Mouse (Mus musculus): ENCODE measurements at regions not wholly inside any gene's neighbourhood (a gene's known extent, or its start where the extent isn't known, plus 50 kb on each side); places are given as distances from the start of the nearest gene placed in this dataset.

DNA sequence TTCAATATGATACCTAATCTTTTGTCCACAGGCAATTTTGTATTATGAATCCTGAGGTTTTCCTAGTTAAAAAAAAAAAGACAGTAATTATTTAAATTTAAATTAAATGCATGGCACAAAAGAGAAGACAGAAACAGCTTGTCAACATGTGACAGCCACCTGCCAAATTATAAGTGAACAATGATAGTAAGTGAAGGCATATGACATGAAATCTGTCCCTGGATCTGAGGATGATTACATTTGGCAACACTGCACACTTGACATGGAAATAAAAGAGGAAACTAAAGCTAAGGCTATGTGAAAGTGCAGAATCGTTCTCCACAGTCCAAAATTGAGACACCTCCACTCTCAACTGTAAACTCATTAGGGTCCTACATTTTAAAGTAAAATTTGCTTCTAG is 1710.7 kb upstream of the Flrt2 start:
- no peak for ATAC-seq (ENCODE audit: low read depth)
- no peaks in the 10 kb centered on the region for H3K9me3 ChIP-seq (ENCODE audit: control insufficient read depth, low read length)
- no peaks in the 10 kb centered on the region for H3K4me1 ChIP-seq (replicated peaks; ENCODE audit: control insufficient read depth, insufficient read depth, low read length)
- H3K4me3 ChIP-seq (ENCODE audit: low read length) = no peak overlapping the region
- H3K27ac ChIP-seq (ENCODE audit: low read length) = no peak overlapping the region
- H3K9ac ChIP-seq (ENCODE audit: low read length) = no peak overlapping the region
- WGBS = 46% methylated on average over 1 of the region's 1 CpGs
- no peak overlapping the region for H3K4me2 ChIP-seq (ENCODE audit: low read depth, low read length)
- no peaks in the 10 kb centered on the region for H3K36me3 ChIP-seq (ENCODE audit: control insufficient read depth, insufficient read depth, low read length)
- H3K27me3 ChIP-seq (ENCODE audit: control insufficient read depth, insufficient read depth, low read depth, low read length) = no peaks in the 10 kb centered on the region

DNA sequence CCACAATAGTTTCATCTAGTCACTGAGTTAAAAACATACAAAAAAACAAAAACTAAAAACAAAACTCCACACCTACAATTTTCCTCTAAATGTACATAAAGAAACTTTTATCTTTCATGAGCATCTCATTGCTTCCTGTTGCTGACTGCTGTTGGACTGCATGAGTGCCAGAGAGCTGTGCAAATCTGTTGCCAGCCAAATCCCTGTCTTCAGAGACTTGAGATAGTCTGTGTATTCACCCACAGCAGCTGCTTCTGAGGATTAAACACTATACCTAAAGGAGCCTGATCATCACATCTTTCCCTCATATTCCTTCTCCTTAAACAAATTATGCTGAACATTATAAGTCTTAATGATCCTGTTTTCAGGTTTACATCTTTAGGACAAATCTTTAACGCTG is 1700.5 kb upstream of the Flrt2 start:
- Histone ChIP-seq H3K4me2 (ENCODE audit: low read depth, low read length) (no peak overlapping the region), H3K36me3 (ENCODE audit: control insufficient read depth, insufficient read depth, low read length) (no peaks in the 10 kb centered on the region), H3K9me3 (ENCODE audit: control insufficient read depth, low read length) (no peaks in the 10 kb centered on the region), H3K4me1 (replicated peaks; ENCODE audit: control insufficient read depth, insufficient read depth, low read length) (no peaks in the 10 kb centered on the region), H3K27me3 (ENCODE audit: control insufficient read depth, insufficient read depth, low read depth, low read length) (no peaks in the 10 kb centered on the region), H3K9ac (ENCODE audit: low read length) (no peak overlapping the region), H3K4me3 (ENCODE audit: low read length) (no peak overlapping the region), H3K27ac (ENCODE audit: low read length) (no peak overlapping the region)
- 71% methylated on average over 1 of the region's 1 CpGs for WGBS
- no peak for ATAC-seq (ENCODE audit: low read depth)

DNA sequence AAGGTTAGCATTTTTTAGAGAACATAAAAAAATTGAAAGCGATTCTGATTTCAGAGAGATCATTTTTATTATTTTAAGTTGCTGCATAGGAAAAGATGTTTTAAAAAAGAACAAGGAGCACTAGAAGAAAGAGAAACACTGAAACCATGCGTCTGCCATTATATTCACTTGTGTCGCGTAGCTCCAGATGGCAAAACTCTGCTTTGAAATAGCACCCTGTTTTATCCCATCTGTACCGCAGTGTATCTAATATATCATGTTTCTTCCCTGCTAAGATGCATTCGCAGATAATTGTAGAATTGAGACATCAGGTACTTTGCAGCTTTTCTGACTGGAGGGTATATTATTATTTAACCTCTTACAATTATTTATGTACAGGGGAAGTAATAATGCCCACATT is 1698.2 kb upstream of the Flrt2 start:
- Histone ChIP-seq H3K9ac (ENCODE audit: low read length) (no peak overlapping the region), H3K27ac (ENCODE audit: low read length) (no peak overlapping the region)
- 86% methylated on average over 6 of the region's 6 CpGs for WGBS

DNA sequence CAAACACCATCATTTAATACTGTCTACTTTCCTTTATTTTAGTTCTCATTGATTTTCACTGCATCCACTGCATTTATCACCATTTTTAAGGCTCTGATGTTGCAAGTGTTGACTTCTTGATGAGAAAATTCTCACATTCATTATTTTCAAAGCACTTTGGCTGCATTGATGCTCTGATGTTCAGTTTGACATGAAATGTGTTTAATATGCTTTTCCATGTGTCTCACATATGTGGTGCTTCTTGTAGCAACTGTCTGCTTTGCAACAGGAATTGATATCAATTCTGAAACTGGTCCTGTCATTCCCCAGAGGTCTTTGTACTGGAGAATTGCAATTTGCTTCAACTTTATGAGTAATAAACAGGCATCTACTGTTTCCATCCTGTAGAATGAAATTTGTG is 1676.1 kb upstream of the Flrt2 start:
- Histone ChIP-seq H3K27ac (ENCODE audit: low read length) (no peak overlapping the region), H3K9ac (ENCODE audit: low read length) (no peak overlapping the region), H3K27me3 (ENCODE audit: control insufficient read depth, insufficient read depth, low read depth, low read length) (no peaks in the 10 kb centered on the region), H3K4me2 (ENCODE audit: low read depth, low read length) (no peak overlapping the region), H3K4me1 (replicated peaks; ENCODE audit: control insufficient read depth, insufficient read depth, low read length) (no peaks in the 10 kb centered on the region), H3K4me3 (ENCODE audit: low read length) (no peak overlapping the region), H3K36me3 (ENCODE audit: control insufficient read depth, insufficient read depth, low read length) (no peaks in the 10 kb centered on the region), H3K9me3 (ENCODE audit: control insufficient read depth, low read length) (no peaks in the 10 kb centered on the region)
- ATAC-seq (ENCODE audit: low read depth) = no peak

More for the DNA sequence above, 1698.2 kb upstream of the Flrt2 start:
- no peaks in the 10 kb centered on the region for H3K27me3 ChIP-seq (ENCODE audit: control insufficient read depth, insufficient read depth, low read depth, low read length)
- no peaks in the 10 kb centered on the region for H3K4me1 ChIP-seq (replicated peaks; ENCODE audit: control insufficient read depth, insufficient read depth, low read length)
- no peak overlapping the region for H3K4me3 ChIP-seq (ENCODE audit: low read length)
- H3K9me3 ChIP-seq (ENCODE audit: control insufficient read depth, low read length) = no peaks in the 10 kb centered on the region
- no peak for ATAC-seq (ENCODE audit: low read depth)
- H3K4me2 ChIP-seq (ENCODE audit: low read depth, low read length) = no peak overlapping the region
- H3K36me3 ChIP-seq (ENCODE audit: control insufficient read depth, insufficient read depth, low read length) = no peaks in the 10 kb centered on the region

DNA sequence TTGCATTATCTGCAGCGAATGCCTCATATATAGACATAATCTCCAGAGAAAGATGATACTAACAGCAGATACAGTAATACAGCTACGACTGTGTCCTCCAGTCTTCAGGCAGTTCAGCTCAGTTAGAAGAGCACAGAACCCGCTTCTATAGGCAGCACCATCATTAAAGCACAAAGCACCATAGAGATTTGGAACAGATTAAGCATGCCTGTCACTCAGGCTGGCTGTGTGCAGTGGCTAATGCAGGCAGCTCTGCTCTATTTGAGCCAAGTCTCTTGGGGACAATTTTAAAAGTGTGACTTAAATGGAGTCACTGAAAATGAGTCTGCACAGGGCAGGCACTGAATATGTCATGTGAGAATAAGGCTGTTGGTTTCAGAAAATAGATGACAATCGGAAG is 1660.7 kb upstream of the Flrt2 start:
- Histone ChIP-seq H3K9me3 (ENCODE audit: control insufficient read depth, low read length) (no peaks in the 10 kb centered on the region), H3K36me3 (ENCODE audit: control insufficient read depth, insufficient read depth, low read length) (no peaks in the 10 kb centered on the region), H3K9ac (ENCODE audit: low read length) (no peak overlapping the region), H3K4me2 (ENCODE audit: low read depth, low read length) (no peak overlapping the region), H3K4me1 (replicated peaks; ENCODE audit: control insufficient read depth, insufficient read depth, low read length) (no peaks in the 10 kb centered on the region), H3K27ac (ENCODE audit: low read length) (no peak overlapping the region), H3K27me3 (ENCODE audit: control insufficient read depth, insufficient read depth, low read depth, low read length) (no peaks in the 10 kb centered on the region), H3K4me3 (ENCODE audit: low read length) (no peak overlapping the region)
- ATAC-seq (ENCODE audit: low read depth) = no peak
- 67% methylated on average over 4 of the region's 4 CpGs for WGBS

DNA sequence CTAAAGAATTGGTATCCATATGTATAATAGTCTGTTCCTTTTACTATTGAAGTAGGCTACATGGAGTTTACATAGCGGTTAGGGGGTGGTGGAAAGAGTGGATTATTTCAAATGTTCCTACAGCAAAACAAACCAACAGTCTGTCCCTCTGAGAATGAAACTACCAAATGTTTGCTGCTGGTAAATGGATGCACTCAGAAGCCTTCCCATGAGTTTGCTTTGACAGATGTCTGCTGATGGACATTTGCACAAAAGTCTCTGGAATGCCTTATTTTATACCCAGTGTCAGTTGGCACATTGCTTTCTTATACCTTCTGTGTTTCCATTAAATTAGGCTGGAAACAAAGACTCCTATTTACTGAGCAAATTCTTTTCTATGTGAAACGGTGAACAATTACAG is 1644.1 kb upstream of the Flrt2 start:
- no peak for ATAC-seq (ENCODE audit: low read depth)
- 90% methylated on average over 2 of the region's 2 CpGs for WGBS
- Histone ChIP-seq H3K9me3 (ENCODE audit: control insufficient read depth, low read length) (no peaks in the 10 kb centered on the region), H3K27me3 (ENCODE audit: control insufficient read depth, insufficient read depth, low read depth, low read length) (no peaks in the 10 kb centered on the region), H3K4me2 (ENCODE audit: low read depth, low read length) (no peak overlapping the region), H3K4me1 (replicated peaks; ENCODE audit: control insufficient read depth, insufficient read depth, low read length) (no peaks in the 10 kb centered on the region), H3K27ac (ENCODE audit: low read length) (no peak overlapping the region), H3K9ac (ENCODE audit: low read length) (no peak overlapping the region), H3K4me3 (ENCODE audit: low read length) (no peak overlapping the region), H3K36me3 (ENCODE audit: control insufficient read depth, insufficient read depth, low read length) (no peaks in the 10 kb centered on the region)

DNA sequence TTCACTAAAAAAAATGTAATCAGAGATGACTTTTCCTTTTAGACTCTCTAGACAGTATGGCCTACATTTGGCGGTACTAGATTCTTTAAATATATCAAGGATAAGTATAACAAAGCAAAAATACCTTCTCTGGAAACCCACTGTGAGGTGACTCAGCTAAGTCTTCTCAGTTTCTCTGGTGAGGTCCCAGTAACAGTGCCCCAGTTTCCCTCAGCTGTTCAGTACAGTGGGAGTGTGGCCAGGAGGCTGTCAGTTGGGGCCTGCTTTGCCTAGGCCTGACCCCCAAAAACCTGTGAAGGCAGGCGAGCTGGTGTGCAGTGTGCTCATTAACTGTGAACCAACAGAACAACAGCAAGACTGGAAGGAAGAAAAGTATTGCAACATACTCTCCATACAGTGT is 1634.3 kb upstream of the Flrt2 start:
- H3K36me3 ChIP-seq (ENCODE audit: control insufficient read depth, insufficient read depth, low read length) = no peaks in the 10 kb centered on the region
- ATAC-seq (ENCODE audit: low read depth) = no peak
- no peak overlapping the region for H3K4me2 ChIP-seq (ENCODE audit: low read depth, low read length)
- no peak overlapping the region for H3K27ac ChIP-seq (ENCODE audit: low read length)
- no peaks in the 10 kb centered on the region for H3K9me3 ChIP-seq (ENCODE audit: control insufficient read depth, low read length)
- no peaks in the 10 kb centered on the region for H3K27me3 ChIP-seq (ENCODE audit: control insufficient read depth, insufficient read depth, low read depth, low read length)
- no peak overlapping the region for H3K4me3 ChIP-seq (ENCODE audit: low read length)
- WGBS = 83% methylated on average over 2 of the region's 2 CpGs
- H3K9ac ChIP-seq (ENCODE audit: low read length) = no peak overlapping the region
- H3K4me1 ChIP-seq (replicated peaks; ENCODE audit: control insufficient read depth, insufficient read depth, low read length) = no peaks in the 10 kb centered on the region

DNA sequence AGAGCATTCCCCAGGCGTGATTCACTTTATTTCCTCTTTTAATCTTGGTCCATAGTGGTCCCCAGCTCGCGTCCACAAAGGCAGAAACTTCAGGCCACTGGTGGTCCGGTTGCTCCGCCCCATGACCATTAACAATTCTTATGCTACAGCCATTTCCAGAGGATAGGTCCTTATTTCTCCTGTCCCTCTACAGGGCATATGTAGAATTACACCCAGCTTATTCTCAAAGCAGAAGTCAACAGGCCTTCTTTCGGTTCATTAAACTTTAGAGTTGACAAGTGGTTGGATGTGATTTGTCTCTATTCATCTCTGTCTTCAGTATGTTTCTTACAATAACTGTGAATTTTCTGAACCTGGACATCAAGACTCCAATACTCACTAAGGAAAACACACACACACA is 1632.4 kb upstream of the Flrt2 start:
- no peak for ATAC-seq (ENCODE audit: low read depth)
- H3K4me2 ChIP-seq (ENCODE audit: low read depth, low read length) = no peak overlapping the region
- H3K9me3 ChIP-seq (ENCODE audit: control insufficient read depth, low read length) = no peaks in the 10 kb centered on the region
- no peaks in the 10 kb centered on the region for H3K27me3 ChIP-seq (ENCODE audit: control insufficient read depth, insufficient read depth, low read depth, low read length)
- no peak overlapping the region for H3K9ac ChIP-seq (ENCODE audit: low read length)
- no peak overlapping the region for H3K4me3 ChIP-seq (ENCODE audit: low read length)
- H3K4me1 ChIP-seq (replicated peaks; ENCODE audit: control insufficient read depth, insufficient read depth, low read length) = no peaks in the 10 kb centered on the region
- no peak overlapping the region for H3K27ac ChIP-seq (ENCODE audit: low read length)
- H3K36me3 ChIP-seq (ENCODE audit: control insufficient read depth, insufficient read depth, low read length) = no peaks in the 10 kb centered on the region
- 83% methylated on average over 6 of the region's 6 CpGs for WGBS

DNA sequence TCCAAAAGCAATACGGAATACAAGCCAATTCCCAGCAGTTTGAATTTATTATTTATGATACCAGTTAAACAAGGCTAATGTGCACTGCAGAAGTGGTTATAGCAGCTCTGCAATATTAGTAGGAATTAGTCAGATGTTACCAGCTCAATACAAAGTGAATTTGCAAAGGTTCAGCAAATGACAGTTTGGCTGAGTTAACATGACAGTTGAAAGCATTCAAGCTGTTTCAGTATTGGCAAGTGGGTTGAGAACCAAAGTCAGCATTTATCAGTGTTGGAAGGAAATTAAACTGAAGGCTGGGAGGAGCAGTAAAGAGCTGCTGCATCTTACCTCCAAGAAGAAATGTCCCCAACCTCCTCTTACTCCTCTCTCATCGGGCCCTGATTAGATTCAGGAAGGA is 1631.7 kb upstream of the Flrt2 start:
- Histone ChIP-seq H3K4me1 (replicated peaks; ENCODE audit: control insufficient read depth, insufficient read depth, low read length) (no peaks in the 10 kb centered on the region), H3K36me3 (ENCODE audit: control insufficient read depth, insufficient read depth, low read length) (no peaks in the 10 kb centered on the region), H3K27ac (ENCODE audit: low read length) (no peak overlapping the region), H3K9ac (ENCODE audit: low read length) (no peak overlapping the region), H3K9me3 (ENCODE audit: control insufficient read depth, low read length) (no peaks in the 10 kb centered on the region), H3K27me3 (ENCODE audit: control insufficient read depth, insufficient read depth, low read depth, low read length) (no peaks in the 10 kb centered on the region), H3K4me3 (ENCODE audit: low read length) (no peak overlapping the region), H3K4me2 (ENCODE audit: low read depth, low read length) (no peak overlapping the region)
- whole genome bisulfite sequencing = 76% methylated on average over 2 of the region's 2 CpGs
- ATAC-seq (ENCODE audit: low read depth) = no peak

DNA sequence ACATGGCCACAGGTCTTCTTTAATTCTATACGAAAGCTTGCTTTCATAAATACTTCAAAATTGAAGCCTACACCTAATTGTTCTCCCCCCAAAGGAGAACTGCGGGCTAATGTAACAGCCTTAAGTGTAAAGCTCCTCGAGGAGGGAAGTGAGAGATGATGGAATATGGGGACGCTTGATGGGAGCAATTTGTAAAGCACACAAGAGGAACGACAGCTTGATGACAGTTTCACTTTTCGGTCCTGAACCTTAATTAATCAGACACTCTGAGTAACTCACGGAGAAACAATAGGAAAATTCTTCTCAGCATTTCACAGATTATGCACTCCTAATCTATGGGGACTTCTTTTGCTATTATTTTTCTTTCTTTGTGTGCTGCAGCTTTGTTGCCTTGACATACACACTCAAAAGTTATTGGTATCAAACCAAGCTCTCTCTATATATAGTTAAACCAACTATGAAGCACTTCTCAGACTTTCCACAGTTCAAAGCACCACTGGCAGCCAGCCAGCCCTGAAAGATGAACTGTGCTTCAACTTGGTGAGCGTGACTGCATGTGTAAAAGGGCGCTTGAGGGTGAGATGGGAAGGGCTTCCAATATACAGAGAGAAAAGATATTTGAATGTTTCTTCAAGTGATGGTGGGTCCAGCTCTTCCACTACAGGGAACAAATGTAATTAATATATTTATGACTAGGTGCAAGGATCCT is 1625.4 kb upstream of the Flrt2 start:
- Histone ChIP-seq H3K4me1 (replicated peaks; ENCODE audit: control insufficient read depth, insufficient read depth, low read length) (peaks cover 2% of the 10 kb centered on the region; the same call in 1 of the 2 replicates), H3K4me2 (ENCODE audit: low read depth, low read length) (peak overlapping the region; percentile 11; the same call in 1 of the 2 replicates), H3K9me3 (ENCODE audit: control insufficient read depth, low read length) (no peaks in the 10 kb centered on the region), H3K36me3 (ENCODE audit: control insufficient read depth, insufficient read depth, low read length) (no peaks in the 10 kb centered on the region), H3K27ac (ENCODE audit: low read length) (no peak overlapping the region), H3K9ac (ENCODE audit: low read length) (no peak overlapping the region), H3K4me3 (ENCODE audit: low read length) (no peak overlapping the region), H3K27me3 (ENCODE audit: control insufficient read depth, insufficient read depth, low read depth, low read length) (no peaks in the 10 kb centered on the region)
- WGBS = 30% methylated on average over 9 of the region's 9 CpGs
- peak; percentile 52; the same call in 1 of the 2 replicates for ATAC-seq (ENCODE audit: low read depth)

Data from lung, embryonic 16.5 days (tissue).